Mouse (Mus musculus) thymus, postnatal 36 days (tissue): ENCODE measurements around the gene Lpcat2.

Experiments
- DNase-seq, 2 experiments: peaks; one replicate each; pipeline ENCODE4 v3.0.0; 2022; ENCODE audit warnings: mixed read lengths in 2 of 2

The Lpcat2 gene

GRCm38 (mm10) chr8:92916082-92916481, 60.9 kb downstream of the Lpcat2 start:
- no peak for DNase-seq

GRCm38 (mm10) chr8:92921768-92922167, 66.6 kb downstream of the Lpcat2 start:
- no peak for DNase-seq

GRCm38 (mm10) chr8:92928986-92929385, 73.8 kb downstream of the Lpcat2 start:
- no peak for DNase-seq

GRCm38 (mm10) chr8:92938056-92938455, 82.9 kb downstream of the Lpcat2 start:
- no peak for DNase-seq

- no peak for DNase-seq
These were observed 93.9 kb downstream of the Lpcat2 start for GRCm38 (mm10) chr8:92949071-92949470.

GRCm38 (mm10) chr8:92950639-92951371, 95.7 kb downstream of the Lpcat2 start:
- no peak for DNase-seq

GRCm38 (mm10) chr8:92954044-92954443, 98.9 kb downstream of the Lpcat2 start:
- DNase-seq: no peak

GRCm38 (mm10) chr8:92959779-92960178, 104.6 kb downstream of the Lpcat2 start, which contains the start of gene Slc6a2:
Gene Slc6a2 (plus strand): TSS chr8:92960079.
- no peak for DNase-seq

GRCm38 (mm10) chr8:92960451-92960911, 105.3 kb downstream of the Lpcat2 start:
- DNase-seq: no peak

GRCm38 (mm10) chr8:92961088-92961487, 105.9 kb downstream of the Lpcat2 start:
- no peak for DNase-seq

- DNase-seq: no peak
These were observed 109.4 kb downstream of the Lpcat2 start for GRCm38 (mm10) chr8:92964556-92964955.
